ENCODE assay signal across 19 mouse cellular contexts in the genomic region with DNA sequence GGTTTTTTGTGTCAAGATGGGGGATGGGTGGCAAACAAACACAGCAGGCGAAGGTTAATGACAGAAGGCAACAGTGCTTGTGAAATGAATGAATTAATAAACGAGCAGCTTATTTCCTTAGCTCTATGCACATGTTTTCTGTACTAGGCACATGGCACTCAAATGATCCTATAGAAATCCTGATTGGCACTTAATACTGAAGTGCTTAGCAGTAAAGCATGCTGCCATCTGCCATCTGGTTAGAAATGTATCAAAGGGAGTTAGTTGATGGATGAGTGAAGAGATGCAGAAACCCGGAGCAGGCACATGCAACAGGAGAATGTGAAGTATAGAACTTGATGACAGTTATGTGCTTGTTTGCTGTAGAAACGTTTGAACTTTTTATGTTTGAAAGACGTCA.
DNase-seq lines count a peak whose midpoint lies in the region; ATAC-seq and TF ChIP-seq lines count a peak whose summit lies in the region.
"Had no signal": no experiment of that assay in that cellular context is flagged by ENCODE, and none has a peak within 500 bp of the region (broad histone marks: within the 10 kb centered on the region; RNA-seq: fewer than 3 reads in every experiment).

No protein-coding gene starts in this region.

- DNase-seq in embryo, embryonic 11 days = peak; percentile 21
- no peak for DNase-seq in embryo, embryonic 10 days (ENCODE audit: low spot score)
- peak; percentile 91 for DNase-seq in brain, embryonic 14.5 days (ENCODE audit: low read depth)
- peak; percentile 55 for DNase-seq in forelimb bud, embryonic 11.5 days (ENCODE audit: low read depth, low spot score)
- no peak for DNase-seq in spleen, postnatal 14 days (ENCODE audit: low spot score in 2 of 2)
- no peak for DNase-seq in ovary, adult 18-20 months (ENCODE audit: low spot score)
- DNase-seq: cerebellum, adult 9-11 months; kidney, postnatal 25 days; lung, adult 18-20 months; right cerebral cortex, adult 18-20 months; spleen, adult 18-20 months; thymus, postnatal 4 days had no signal

- H3K36me3 ChIP-seq in midbrain, embryonic 13.5 days = no peaks in the 10 kb centered on the region
- H3K36me3 ChIP-seq in intestine, embryonic 16.5 days (ENCODE audit: control insufficient read depth, insufficient read depth, low read length) = no peaks in the 10 kb centered on the region
- H3K36me3 ChIP-seq: embryonic facial prominence, embryonic 15.5 days; heart, embryonic 15.5 days; limb, embryonic 15.5 days had no signal

- H3K27me3 ChIP-seq in midbrain, embryonic 13.5 days = no peaks in the 10 kb centered on the region
- H3K27me3 ChIP-seq in intestine, embryonic 16.5 days (replicated peaks; ENCODE audit: control insufficient read depth, insufficient read depth, low read length) = no peaks in the 10 kb centered on the region
- H3K27me3 ChIP-seq: embryonic facial prominence, embryonic 15.5 days; heart, embryonic 15.5 days; limb, embryonic 15.5 days had no signal

- no peak overlapping the region for H3K4me3 ChIP-seq in midbrain, embryonic 13.5 days (replicated peaks)
- H3K4me3 ChIP-seq in intestine, embryonic 16.5 days (ENCODE audit: low read length) = no peak overlapping the region
- H3K4me3 ChIP-seq: embryonic facial prominence, embryonic 15.5 days; heart, embryonic 15.5 days; limb, embryonic 15.5 days had no signal

- no peak overlapping the region for H3K27ac ChIP-seq in midbrain, embryonic 13.5 days
- no peak overlapping the region for H3K27ac ChIP-seq in intestine, embryonic 16.5 days (ENCODE audit: low read length)
- H3K27ac ChIP-seq: embryonic facial prominence, embryonic 15.5 days; heart, embryonic 15.5 days; limb, embryonic 15.5 days; stomach, postnatal 0 days had no signal

- no peak for TF ChIP-seq CTCF in brain, embryonic 14.5 days (IDR thresholded peaks at IDR 0.05; ENCODE audit: borderline replicate concordance, extremely low read depth, insufficient read depth, insufficient read length)

- peak; percentile 72 for ATAC-seq in midbrain, embryonic 13.5 days
- ATAC-seq in intestine, embryonic 16.5 days = no peak
- ATAC-seq: inflammation-experienced regulatory T-cells, adult 6 months had no signal

- no peak for TF ChIP-seq POLR2A in brain, embryonic 14.5 days (IDR thresholded peaks at IDR 0.05; ENCODE audit: borderline replicate concordance, extremely low read depth, insufficient read depth, insufficient read length, poor library complexity, severe bottlenecking)

- H3K9me3 ChIP-seq in midbrain, embryonic 13.5 days = no peaks in the 10 kb centered on the region
- H3K9me3 ChIP-seq in intestine, embryonic 16.5 days (ENCODE audit: control insufficient read depth, low read length) = no peaks in the 10 kb centered on the region
- H3K9me3 ChIP-seq: embryonic facial prominence, embryonic 15.5 days; heart, embryonic 15.5 days; limb, embryonic 15.5 days had no signal

- WGBS in midbrain, embryonic 13.5 days = 59% methylated on average over 5 of the region's 5 CpGs
- WGBS in intestine, embryonic 16.5 days = 47% methylated on average over 5 of the region's 5 CpGs

- no peak overlapping the region for H3K9ac ChIP-seq in midbrain, embryonic 13.5 days (replicated peaks)
- no peak overlapping the region for H3K9ac ChIP-seq in intestine, embryonic 16.5 days (ENCODE audit: low read depth, low read length)
- H3K9ac ChIP-seq: embryonic facial prominence, embryonic 15.5 days; heart, embryonic 15.5 days; limb, embryonic 15.5 days had no signal

- H3K4me2 ChIP-seq in midbrain, embryonic 13.5 days (replicated peaks) = no peak overlapping the region
- H3K4me2 ChIP-seq in intestine, embryonic 16.5 days (ENCODE audit: low read depth, low read length) = no peak overlapping the region
- H3K4me2 ChIP-seq: embryonic facial prominence, embryonic 15.5 days; heart, embryonic 15.5 days; limb, embryonic 15.5 days had no signal

- H3K4me1 ChIP-seq in midbrain, embryonic 13.5 days (replicated peaks) = no peaks in the 10 kb centered on the region
- H3K4me1 ChIP-seq in intestine, embryonic 16.5 days (ENCODE audit: control insufficient read depth, insufficient read depth, low read length) = no peaks in the 10 kb centered on the region
- H3K4me1 ChIP-seq: embryonic facial prominence, embryonic 15.5 days; heart, embryonic 15.5 days; limb, embryonic 15.5 days had no signal

Comparison
In these comparisons a context has a peak if more than half of its experiments do, and no peak if none do; other contexts are left out.
1. DNase-seq: peak in embryo, embryonic 11 days (single experiment), brain, embryonic 14.5 days (single experiment) and forelimb bud, embryonic 11.5 days (single experiment); none in embryo, embryonic 10 days (single experiment), spleen, postnatal 14 days (0 of 2) and ovary, adult 18-20 months (single experiment).